Mouse (Mus musculus) hindlimb bud, embryonic 11.5 days (tissue): ENCODE results near the gene Pifo.

ENCODE experiments used
- DNase-seq: peaks from one replicate; pipeline ENCODE4 v3.0.0-alpha.2; 2012; ENCODE audit warnings: low read depth, low spot score; ENCODE audit errors: extremely low spot score

Gene Pifo

GRCm38 (mm10) chr3:105958204-105958603 is 56.2 kb downstream of the Pifo start:
- no peak for DNase-seq

DNA sequence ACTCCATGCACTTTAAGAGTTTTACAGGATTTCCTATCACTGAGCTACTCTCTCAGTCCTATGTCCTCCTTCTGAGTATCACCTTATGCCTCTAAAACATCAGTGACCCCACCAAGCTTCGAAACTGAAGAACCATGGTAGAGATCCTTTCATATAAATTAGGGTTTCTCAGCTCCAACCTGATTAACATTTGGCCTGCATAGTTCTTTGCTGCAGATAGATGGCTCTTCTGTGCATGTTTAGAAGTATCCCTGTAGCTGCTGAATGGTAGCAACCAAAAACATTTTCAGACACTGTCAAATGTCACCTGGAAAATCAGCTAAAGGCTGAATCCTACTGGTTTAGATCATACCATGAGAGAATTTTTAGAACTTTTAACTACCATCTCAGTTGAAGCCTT is 57.2 kb downstream of the Pifo start:
- DNase-seq = no peak

DNA sequence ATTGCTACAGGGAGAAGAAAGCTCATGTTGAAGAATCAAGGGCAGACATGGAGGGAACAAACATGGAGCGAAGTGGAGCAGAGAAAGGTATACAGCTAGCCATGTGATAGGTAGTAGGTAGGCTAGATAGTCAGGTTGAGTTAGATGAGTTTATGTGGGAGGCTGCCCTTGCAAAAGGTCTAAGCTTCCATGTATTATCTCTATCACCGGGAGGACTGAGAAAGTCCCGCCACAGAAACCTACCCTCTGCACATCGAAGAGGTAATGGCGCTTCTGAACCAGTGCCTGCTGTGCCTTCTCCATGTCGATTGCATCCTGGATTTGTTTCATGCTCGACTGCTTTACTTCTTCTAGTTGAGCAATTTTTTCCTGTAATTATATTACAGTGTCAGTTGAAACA is 63.1 kb downstream of the Pifo start:
- no peak for DNase-seq
